Mouse (Mus musculus) spleen, adult 2 months (tissue): ENCODE measurements around the gene Hcfc1r1.

Source experiments
- CTCF ChIP-seq: fragments of 200-500 bp; IDR thresholded peaks from 2 replicates; pipeline ENCODE4 v1.5.1; 2011; ENCODE audit warnings: mild to moderate bottlenecking, inconsistent platforms; ENCODE audit not compliant: insufficient read depth, insufficient read length, insufficient replicate concordance; ENCODE audit errors: extremely low read depth
- POLR2A ChIP-seq: fragments of 200-500 bp; IDR thresholded peaks from 2 replicates; pipeline ENCODE4 v1.6.1; 2011; ENCODE audit warnings: low read depth, low read length, inconsistent platforms

GRCm38 (mm10) chr17:23651363-23651762 is 22.0 kb upstream of the Hcfc1r1 start:
- TF ChIP-seq CTCF (no peak), POLR2A (no peak)
